Mouse (Mus musculus): ENCODE measurements at regions not wholly inside any gene's neighbourhood (a gene's known extent, or its start where the extent isn't known, plus 50 kb on each side); places are given as distances from the start of the nearest gene placed in this dataset.

DNA sequence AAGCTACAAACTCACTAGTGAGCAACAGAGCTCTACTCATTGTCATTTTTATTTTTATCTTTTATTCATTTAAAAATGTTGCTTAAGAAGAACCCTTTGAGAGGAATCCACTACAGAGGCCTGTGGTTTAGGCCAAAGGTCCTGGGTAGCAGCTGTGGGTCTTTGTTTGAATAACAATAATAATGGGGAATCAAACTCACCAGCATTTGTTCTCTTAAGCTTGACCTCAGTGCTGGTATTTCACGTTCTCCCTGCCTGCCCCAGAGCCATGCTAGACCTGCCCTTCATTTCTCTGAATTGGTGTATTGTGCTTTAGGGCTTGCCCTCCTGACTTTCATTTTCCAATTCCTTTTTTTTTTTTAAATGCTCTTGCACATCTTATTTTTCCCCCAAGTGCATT lies 232.8 kb upstream of the Hs3st1 start:
- TF ChIP-seq CTCF (IDR thresholded peaks at IDR 0.05; ENCODE audit: low read depth) (no peak), EP300 (IDR thresholded peaks at IDR 0.05; ENCODE audit: low read depth) (no peak)
